Mouse (Mus musculus) forebrain, embryonic 13.5 days (tissue): ENCODE data around the gene Ripor2. TPM values are rescaled to one million over a fixed set of nuclear protein-coding genes. Genes with fewer than 3 reads are reported as not detected.

Experiments
- ATAC-seq: fragments of 200-750 bp; cut with Nextera tagmentation; 2 replicates; pipeline ENCODE4 v1.8.0; 2017
- H3K27ac ChIP-seq: fragments of 300-500 bp; sonication (generic); 2 replicates; pipeline ENCODE4 v1.5.1; 2015; ENCODE audit warnings: inconsistent platforms, mild to moderate bottlenecking, moderate library complexity
- H3K27me3 ChIP-seq: fragments of 300-500 bp; sonication (generic); 2 replicates; pipeline ENCODE4 v1.6.1; 2015; ENCODE audit warnings: mild to moderate bottlenecking, inconsistent platforms
- H3K36me3 ChIP-seq: fragments of 300-500 bp; sonication (generic); 2 replicates; pipeline ENCODE4 v1.6.1; 2015; ENCODE audit warnings: mild to moderate bottlenecking, inconsistent platforms; ENCODE audit not compliant: poor library complexity, severe bottlenecking
- H3K4me1 ChIP-seq: fragments of 300-500 bp; sonication (generic); 2 replicates; pipeline ENCODE4 v1.6.1; 2015; ENCODE audit warnings: inconsistent platforms
- H3K4me2 ChIP-seq: fragments of 300-500 bp; sonication (generic); 2 replicates; pipeline ENCODE4 v1.6.1; 2015; ENCODE audit warnings: inconsistent platforms, mild to moderate bottlenecking, moderate library complexity
- H3K4me3 ChIP-seq: fragments of 300-500 bp; sonication (generic); 2 replicates; pipeline ENCODE4 v1.5.1; 2015; ENCODE audit warnings: mild to moderate bottlenecking, inconsistent platforms
- H3K9ac ChIP-seq: fragments of 300-500 bp; sonication (generic); 2 replicates; pipeline ENCODE4 v1.6.1; 2015; ENCODE audit warnings: mild to moderate bottlenecking, inconsistent platforms
- H3K9me3 ChIP-seq: fragments of 300-500 bp; sonication (generic); replicated peaks from 2 replicates; pipeline ENCODE4 v1.6.1; 2016; ENCODE audit warnings: inconsistent platforms
- WGBS: fragments of 180-500 bp; shearing (Covaris S2); methylation state at CpG from one replicate; pipeline ENCODE4 v1.1.7; 2015; 5-methylcytosine and 5-hydroxymethylcytosine counted together
- polyA plus RNA-seq: library from polyadenylated mRNA; unstranded; fragments of >200 nt; fragmentation: Nextera tagmentation; extraction: Ambion mirVana; gene quantifications from 2 replicates; pipeline ENCODE4 v1.2.1, GENCODE M21; 2015

The Ripor2 gene
- polyA plus RNA-seq, 1 experiment from 2014 or later: 15.8 TPM

GRCm38 (mm10) chr13:24729128-24729527, 147.1 kb downstream of the Ripor2 start:
- H3K9me3 ChIP-seq: no peaks in the 10 kb centered on the region
- H3K9ac ChIP-seq: no peak overlapping the region
- no peak for ATAC-seq
- H3K4me2 ChIP-seq: no peak overlapping the region
- H3K27ac ChIP-seq: no peak overlapping the region
- H3K4me1 ChIP-seq: peaks cover 4% of the 10 kb centered on the region
- no peak overlapping the region for H3K4me3 ChIP-seq
- peaks cover 8% of the 10 kb centered on the region; the same call in 1 of the 2 replicates for H3K36me3 ChIP-seq
- 89% methylated on average over 5 of the region's 5 CpGs for WGBS
- no peaks in the 10 kb centered on the region for H3K27me3 ChIP-seq

GRCm38 (mm10) chr13:24734502-24734901, 152.5 kb downstream of the Ripor2 start:
- no peak overlapping the region for H3K4me3 ChIP-seq
- H3K4me2 ChIP-seq: no peak overlapping the region
- H3K27me3 ChIP-seq: no peaks in the 10 kb centered on the region
- H3K9ac ChIP-seq: no peak overlapping the region
- peaks cover 6% of the 10 kb centered on the region; the same call in 1 of the 2 replicates for H3K4me1 ChIP-seq
- no peaks in the 10 kb centered on the region for H3K9me3 ChIP-seq
- no peaks in the 10 kb centered on the region for H3K36me3 ChIP-seq
- 71% methylated on average over 5 of the region's 5 CpGs for WGBS
- H3K27ac ChIP-seq: no peak overlapping the region
- no peak for ATAC-seq

DNA sequence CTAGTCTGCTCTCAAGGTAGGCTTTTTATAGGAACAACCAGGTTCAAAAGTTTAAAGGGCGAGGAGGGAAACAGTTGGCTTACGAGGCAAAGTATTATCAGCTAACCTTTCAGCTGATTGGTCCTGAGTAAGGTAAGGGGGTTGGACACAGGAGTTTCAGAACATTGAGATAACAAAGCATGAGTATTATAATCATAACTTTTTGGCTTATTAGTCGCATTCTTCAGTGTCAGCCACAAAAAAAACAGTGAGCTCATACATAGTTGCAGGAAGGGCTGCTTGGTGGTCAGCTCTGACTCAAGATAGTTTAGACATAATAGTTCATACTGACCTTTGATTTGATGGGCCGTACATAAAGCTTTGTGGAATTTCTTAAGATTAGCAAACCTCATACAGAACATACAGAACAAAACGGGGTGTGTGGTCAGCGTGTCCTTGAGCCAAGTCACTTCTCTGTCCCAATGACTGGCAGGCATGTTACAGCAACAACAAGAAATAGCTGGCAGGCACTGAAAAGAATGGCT, 153.7 kb downstream of the Ripor2 start:
- no peak for ATAC-seq
- no peaks in the 10 kb centered on the region for H3K27me3 ChIP-seq
- no peak overlapping the region for H3K27ac ChIP-seq
- H3K4me3 ChIP-seq: no peak overlapping the region
- H3K4me2 ChIP-seq: no peak overlapping the region
- peaks cover 6% of the 10 kb centered on the region; the same call in 1 of the 2 replicates for H3K4me1 ChIP-seq
- no peak overlapping the region for H3K9ac ChIP-seq
- H3K9me3 ChIP-seq: no peaks in the 10 kb centered on the region
- 66% methylated on average over 6 of the region's 6 CpGs for WGBS
- no peaks in the 10 kb centered on the region for H3K36me3 ChIP-seq

DNA sequence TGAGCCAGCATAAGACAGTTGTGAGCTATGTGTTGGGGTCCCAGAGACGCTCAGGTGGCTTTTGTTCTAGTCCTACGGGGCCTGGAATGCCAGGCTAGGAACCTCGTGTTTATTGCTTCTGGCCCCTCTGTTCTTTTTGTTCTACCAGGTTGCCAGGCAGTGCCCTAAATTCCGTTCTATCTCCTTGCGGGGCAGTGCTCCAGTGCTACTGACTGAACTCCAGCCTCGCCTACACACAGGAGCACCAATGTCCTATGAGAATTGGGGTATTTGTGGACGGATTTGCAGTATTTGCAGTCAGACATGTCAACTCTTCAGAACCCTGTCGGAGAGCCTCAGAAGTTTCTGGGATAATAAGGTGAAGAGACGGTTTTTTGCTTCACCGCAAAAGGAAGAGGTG, 159.0 kb downstream of the Ripor2 start, which contains the start of gene Armh2:
TSS of gene Armh2 (plus strand) at position 205 of the 400 bp plus-strand sequence.
- ATAC-seq: no peak
- H3K9me3 ChIP-seq: no peaks in the 10 kb centered on the region
- no peaks in the 10 kb centered on the region for H3K27me3 ChIP-seq
- H3K4me3 ChIP-seq: no peak within 1 kb of the TSS
- no peaks in the 10 kb centered on the region for H3K4me1 ChIP-seq
- no peak within 1 kb of the TSS for H3K9ac ChIP-seq
- WGBS: 87% methylated on average over 10 of the region's 10 CpGs
- H3K36me3 ChIP-seq: no peaks in the 10 kb centered on the region
- no peak within 1 kb of the TSS for H3K4me2 ChIP-seq
- H3K27ac ChIP-seq: no peak within 1 kb of the TSS

DNA sequence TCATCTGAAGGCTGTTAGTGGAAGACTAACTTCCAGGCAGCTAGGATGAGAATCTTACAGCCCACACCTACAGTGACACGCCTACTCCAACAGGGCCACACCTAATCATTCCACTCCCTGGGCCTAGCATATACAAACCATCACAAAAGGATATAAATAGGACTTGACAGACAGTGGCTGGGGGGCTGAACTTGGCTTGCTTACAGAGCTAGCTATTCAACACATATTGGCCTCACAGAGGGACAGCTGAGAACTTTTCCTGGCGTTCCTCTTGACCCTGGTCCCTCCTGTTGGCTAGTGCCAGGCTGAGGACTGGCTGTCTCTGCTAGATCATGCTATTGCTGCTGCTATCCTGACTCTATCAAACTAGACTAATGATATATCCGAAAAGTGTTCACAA, 165.8 kb downstream of the Ripor2 start:
- H3K4me2 ChIP-seq: no peak overlapping the region
- H3K9me3 ChIP-seq: no peaks in the 10 kb centered on the region
- H3K4me1 ChIP-seq: no peaks in the 10 kb centered on the region
- H3K4me3 ChIP-seq: no peak overlapping the region
- no peak overlapping the region for H3K27ac ChIP-seq
- ATAC-seq: no peak
- peaks cover 30% of the 10 kb centered on the region for H3K36me3 ChIP-seq
- no peaks in the 10 kb centered on the region for H3K27me3 ChIP-seq
- H3K9ac ChIP-seq: no peak overlapping the region
- 89% methylated on average over 3 of the region's 3 CpGs for WGBS

- H3K4me3 ChIP-seq: no peak overlapping the region
- 95% methylated on average over 8 of the region's 8 CpGs for WGBS
- no peak for ATAC-seq
- H3K9ac ChIP-seq: no peak overlapping the region
- H3K4me2 ChIP-seq: no peak overlapping the region
- H3K27me3 ChIP-seq: no peaks in the 10 kb centered on the region
- H3K36me3 ChIP-seq: peaks cover 50% of the 10 kb centered on the region
- no peak overlapping the region for H3K27ac ChIP-seq
- no peaks in the 10 kb centered on the region for H3K4me1 ChIP-seq
- H3K9me3 ChIP-seq: no peaks in the 10 kb centered on the region
These were observed 168.8 kb downstream of the Ripor2 start for GRCm38 (mm10) chr13:24750807-24751206.

- H3K9ac ChIP-seq: no peak overlapping the region
- H3K27ac ChIP-seq: no peak overlapping the region
- H3K4me2 ChIP-seq: no peak overlapping the region
- H3K9me3 ChIP-seq: no peaks in the 10 kb centered on the region
- no peaks in the 10 kb centered on the region for H3K27me3 ChIP-seq
- no peaks in the 10 kb centered on the region for H3K4me1 ChIP-seq
- WGBS: 92% methylated on average over 8 of the region's 8 CpGs
- H3K36me3 ChIP-seq: peaks cover 56% of the 10 kb centered on the region
- no peak for ATAC-seq
- H3K4me3 ChIP-seq: no peak overlapping the region
These were observed 169.4 kb downstream of the Ripor2 start for GRCm38 (mm10) chr13:24751396-24751795.

- no peaks in the 10 kb centered on the region for H3K9me3 ChIP-seq
- peaks cover 45% of the 10 kb centered on the region for H3K36me3 ChIP-seq
- 98% methylated on average over 3 of the region's 3 CpGs for WGBS
- no peak overlapping the region for H3K4me3 ChIP-seq
- no peak for ATAC-seq
- H3K27me3 ChIP-seq: no peaks in the 10 kb centered on the region
- H3K27ac ChIP-seq: no peak overlapping the region
- H3K4me1 ChIP-seq: peaks cover 10% of the 10 kb centered on the region; the same call in 1 of the 2 replicates
- H3K9ac ChIP-seq: no peak overlapping the region
- H3K4me2 ChIP-seq: no peak overlapping the region
These were observed 174.8 kb downstream of the Ripor2 start for GRCm38 (mm10) chr13:24756756-24757155.

DNA sequence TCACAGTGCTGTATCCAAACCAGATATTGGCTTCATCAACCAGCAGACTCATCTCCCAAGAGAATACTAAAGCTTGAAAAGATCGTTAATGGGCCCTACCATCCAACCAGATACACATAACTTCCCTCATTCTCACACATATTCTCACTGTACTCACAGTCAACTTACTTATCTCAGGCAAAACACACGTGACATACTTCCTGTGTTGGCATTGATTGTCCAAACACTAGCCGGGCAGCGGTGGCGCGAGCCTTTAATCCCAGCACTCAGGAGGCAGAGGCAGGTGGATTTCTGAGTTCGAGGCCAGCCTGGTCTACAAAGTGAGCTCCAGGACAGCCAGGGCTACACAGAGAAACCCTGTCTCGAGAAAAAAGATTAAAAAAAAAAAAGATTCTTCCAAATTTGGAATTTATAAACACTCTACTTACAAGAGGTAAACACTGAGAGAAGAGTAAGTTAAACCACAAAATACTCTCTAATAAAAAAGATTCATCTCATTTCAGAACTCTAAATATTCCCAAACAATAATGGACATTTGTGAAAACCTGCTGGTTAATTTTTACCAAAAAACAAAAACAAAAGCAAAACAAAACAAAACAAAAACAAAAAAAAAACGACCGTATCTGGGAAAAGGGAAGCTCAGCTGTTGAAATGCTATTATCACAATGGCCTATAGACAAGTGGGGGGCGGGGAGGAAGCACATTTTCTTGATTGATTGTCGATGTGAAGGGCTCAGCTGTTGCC, 176.0 kb downstream of the Ripor2 start:
- no peak for ATAC-seq
- no peak overlapping the region for H3K9ac ChIP-seq
- H3K4me2 ChIP-seq: no peak overlapping the region

GRCm38 (mm10) chr13:24759451-24759850, 177.5 kb downstream of the Ripor2 start:
- no peak overlapping the region for H3K4me2 ChIP-seq
- H3K27me3 ChIP-seq: no peaks in the 10 kb centered on the region
- peaks cover 15% of the 10 kb centered on the region; the same call in 1 of the 2 replicates for H3K4me1 ChIP-seq
- no peak overlapping the region for H3K9ac ChIP-seq
- 91% methylated on average over 10 of the region's 10 CpGs for WGBS
- peaks cover 31% of the 10 kb centered on the region for H3K36me3 ChIP-seq
- H3K27ac ChIP-seq: no peak overlapping the region
- no peaks in the 10 kb centered on the region for H3K9me3 ChIP-seq
- ATAC-seq: no peak
- H3K4me3 ChIP-seq: no peak overlapping the region

More for the DNA sequence above, 176.0 kb downstream of the Ripor2 start:
- no peak overlapping the region for H3K27ac ChIP-seq
- WGBS: 91% methylated on average over 12 of the region's 12 CpGs
- no peaks in the 10 kb centered on the region for H3K27me3 ChIP-seq
- H3K36me3 ChIP-seq: peaks cover 37% of the 10 kb centered on the region
- peaks cover 15% of the 10 kb centered on the region; the same call in 1 of the 2 replicates for H3K4me1 ChIP-seq
- H3K9me3 ChIP-seq: no peaks in the 10 kb centered on the region
- no peak overlapping the region for H3K4me3 ChIP-seq

DNA sequence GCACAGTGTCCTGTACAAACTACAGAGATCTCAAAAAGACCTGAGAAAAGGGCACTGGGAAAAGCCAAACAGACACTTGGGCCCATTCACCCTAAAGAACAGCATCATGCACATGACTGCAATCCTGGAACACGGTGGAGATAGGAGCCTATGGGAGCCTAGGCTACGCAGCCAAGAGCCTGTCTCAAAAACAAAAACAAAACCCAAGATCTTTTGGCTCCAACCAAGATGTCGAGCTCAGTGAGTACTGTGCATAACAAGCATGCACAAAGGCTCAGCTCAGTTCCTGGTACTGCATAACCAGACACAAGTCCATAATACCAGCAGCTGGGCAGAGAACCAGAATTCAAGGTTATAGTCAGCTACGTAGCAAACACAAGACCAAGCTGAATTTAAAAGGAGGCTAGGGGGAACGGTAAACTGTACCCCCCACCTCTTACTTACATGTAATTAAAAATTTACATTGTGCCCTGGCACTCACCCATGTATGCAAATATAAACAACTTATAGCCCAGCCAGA, 178.4 kb downstream of the Ripor2 start:
- Histone ChIP-seq H3K27ac (no peak overlapping the region), H3K9ac (peak overlapping the region; percentile 82), H3K27me3 (no peaks in the 10 kb centered on the region), H3K36me3 (peaks cover 22% of the 10 kb centered on the region), H3K9me3 (no peaks in the 10 kb centered on the region), H3K4me2 (peak overlapping the region; percentile 71), H3K4me1 (peaks cover 15% of the 10 kb centered on the region; the same call in 1 of the 2 replicates), H3K4me3 (peak overlapping the region; percentile 95)
- ATAC-seq: no peak
- 43% methylated on average over 5 of the region's 5 CpGs for WGBS

DNA sequence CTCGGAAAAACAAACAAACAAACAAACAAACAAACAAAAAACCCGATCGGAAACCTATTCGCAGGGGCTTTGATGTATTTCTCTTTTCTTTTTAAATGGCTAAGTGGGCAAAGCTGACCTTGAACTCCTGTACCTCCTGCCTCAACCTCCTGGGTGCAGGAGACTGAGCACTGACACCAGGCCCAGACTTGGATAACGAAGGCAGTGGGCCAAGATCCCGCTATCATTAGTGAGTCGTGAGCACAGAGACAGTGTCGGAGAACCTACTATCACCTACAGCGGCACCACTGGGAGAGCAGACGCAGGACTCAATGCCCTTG, 179.1 kb downstream of the Ripor2 start:
- Histone ChIP-seq H3K4me1 (peaks cover 15% of the 10 kb centered on the region; the same call in 1 of the 2 replicates), H3K36me3 (peaks cover 15% of the 10 kb centered on the region), H3K27me3 (no peaks in the 10 kb centered on the region), H3K9ac (peak overlapping the region; percentile 82), H3K9me3 (no peaks in the 10 kb centered on the region), H3K4me2 (peak overlapping the region; percentile 71), H3K4me3 (peak overlapping the region; percentile 95), H3K27ac (peak overlapping the region; percentile 89)
- no peak for ATAC-seq
- 9% methylated on average over 10 of the region's 10 CpGs for WGBS
